Mouse (Mus musculus) heart, embryonic 13.5 days (tissue): ENCODE data around the gene Usb1. TPM values are rescaled to one million over a fixed set of nuclear protein-coding genes. Genes with fewer than 3 reads are reported as not detected.

Experiments
- ATAC-seq: fragments of 200-750 bp; cut with Nextera tagmentation; 2 replicates; pipeline ENCODE4 v1.8.0; 2017; ENCODE audit warnings: moderate TSS enrichment; ENCODE audit not compliant: insufficient number of reproducible peaks, low FRiP score, low TSS enrichment; ENCODE audit errors: extremely low read depth
- H3K27ac ChIP-seq: fragments of 300-500 bp; sonication (generic); replicated peaks from 2 replicates; pipeline ENCODE4 v1.5.1; 2015; ENCODE audit warnings: moderate library complexity, mild to moderate bottlenecking, inconsistent platforms
- H3K27me3 ChIP-seq: fragments of 300-500 bp; sonication (generic); replicated peaks from 2 replicates; pipeline ENCODE4 v1.6.1; 2015; ENCODE audit warnings: mild to moderate bottlenecking, inconsistent platforms
- H3K36me3 ChIP-seq: fragments of 300-500 bp; sonication (generic); 2 replicates; pipeline ENCODE4 v1.6.1; 2015; ENCODE audit warnings: mild to moderate bottlenecking, inconsistent platforms
- H3K4me1 ChIP-seq: fragments of 300-500 bp; sonication (generic); 2 replicates; pipeline ENCODE4 v1.6.1; 2015; ENCODE audit warnings: inconsistent platforms
- H3K4me2 ChIP-seq: fragments of 300-500 bp; sonication (generic); 2 replicates; pipeline ENCODE4 v1.6.1; 2015; ENCODE audit warnings: inconsistent platforms, mild to moderate bottlenecking, moderate library complexity
- H3K4me3 ChIP-seq: fragments of 300-500 bp; sonication (generic); 2 replicates; pipeline ENCODE4 v1.5.1; 2015; ENCODE audit warnings: moderate library complexity, mild to moderate bottlenecking, inconsistent platforms
- H3K9ac ChIP-seq: fragments of 300-500 bp; sonication (generic); 2 replicates; pipeline ENCODE4 v1.6.1; 2015; ENCODE audit warnings: inconsistent platforms, mild to moderate bottlenecking, moderate library complexity
- H3K9me3 ChIP-seq: fragments of 300-500 bp; sonication (generic); 2 replicates; pipeline ENCODE4 v1.6.1; 2016; ENCODE audit warnings: inconsistent platforms
- WGBS: fragments of 180-500 bp; shearing (Covaris S2); methylation state at CpG from one replicate; pipeline ENCODE4 v1.1.7; 2015; ENCODE audit warnings: mixed read lengths; 5-methylcytosine and 5-hydroxymethylcytosine counted together
- polyA plus RNA-seq: library from polyadenylated mRNA; unstranded; fragments of >200 nt; fragmentation: Nextera tagmentation; extraction: Ambion mirVana; gene quantifications from 2 replicates; pipeline ENCODE4 v1.2.1, GENCODE M21; 2015

Gene Usb1
- polyA plus RNA-seq, 1 experiment from 2014 or later = 25.5 TPM

DNA sequence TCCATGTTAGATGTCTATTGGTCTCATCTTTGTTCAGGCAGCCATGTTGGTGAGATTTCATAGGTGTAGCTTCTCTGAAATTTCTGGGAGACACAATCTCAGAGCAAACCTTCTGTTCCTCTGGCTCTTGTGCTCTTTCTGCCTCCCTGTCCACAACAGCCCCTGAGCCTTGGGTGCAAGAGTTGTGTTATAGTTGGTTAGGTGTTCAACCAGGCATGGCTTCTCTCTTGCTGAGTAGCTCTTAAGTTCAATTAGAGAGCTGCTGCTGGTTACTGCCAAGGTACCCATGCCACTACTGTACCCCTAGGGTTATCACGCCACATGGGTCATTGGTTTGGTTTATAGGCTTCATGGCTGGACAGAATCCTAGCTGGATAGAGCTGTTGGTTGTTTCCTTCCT is 16.7 kb upstream of the Usb1 start:
- H3K36me3 ChIP-seq = no peaks in the 10 kb centered on the region
- no peak overlapping the region for H3K4me3 ChIP-seq
- WGBS = 87% methylated on average over 1 of the region's 1 CpGs
- no peak for ATAC-seq
- H3K9me3 ChIP-seq = no peaks in the 10 kb centered on the region
- peaks cover 6% of the 10 kb centered on the region for H3K4me1 ChIP-seq
- H3K27me3 ChIP-seq = peaks cover 14% of the 10 kb centered on the region
- H3K27ac ChIP-seq = no peak overlapping the region
- H3K4me2 ChIP-seq = no peak overlapping the region
- H3K9ac ChIP-seq = no peak overlapping the region

DNA sequence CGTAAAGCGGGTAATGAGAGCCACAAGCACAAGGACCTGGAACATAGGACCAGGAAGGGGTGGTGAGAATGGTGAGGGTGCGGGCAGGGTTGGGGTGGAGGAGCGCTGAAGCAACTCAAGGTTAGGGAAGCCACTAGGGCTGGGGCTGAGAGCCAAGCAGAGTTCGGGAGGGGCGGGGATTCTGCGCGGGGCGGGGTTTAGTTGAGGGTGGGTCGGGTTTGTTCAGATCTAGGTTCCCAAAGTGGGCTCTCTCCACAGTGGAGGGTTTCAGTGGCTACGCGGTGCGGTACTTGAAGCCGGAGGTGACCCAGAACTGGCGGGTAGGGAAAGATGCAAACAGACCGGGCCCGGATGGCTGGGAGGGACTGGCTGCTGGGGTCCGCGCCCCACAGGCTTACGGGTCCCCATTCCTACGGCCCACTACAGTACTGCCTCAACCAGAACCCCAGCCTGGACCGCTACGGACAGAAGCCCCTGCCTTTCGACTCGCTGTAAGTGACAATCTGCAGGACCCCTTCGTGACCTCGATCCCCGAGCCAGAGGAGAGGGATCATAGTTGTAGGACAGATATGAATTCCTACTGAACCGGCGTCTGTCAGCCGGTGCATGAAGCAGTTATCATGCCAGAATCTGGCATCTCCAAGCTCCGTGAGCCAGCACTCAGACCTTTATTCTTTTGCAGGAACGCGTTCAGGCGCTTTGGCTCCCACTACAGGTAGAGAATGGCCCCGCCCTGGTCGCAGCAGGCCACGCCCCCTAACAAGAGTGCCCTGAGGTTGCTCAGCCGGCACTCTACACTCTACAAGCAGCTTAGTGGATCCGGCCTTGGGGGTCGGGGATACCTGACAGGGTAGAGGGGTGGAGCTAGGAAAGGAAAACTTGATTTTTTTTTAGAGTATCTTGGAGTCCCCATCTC is 11.6 kb upstream of the Usb1 start:
- H3K9ac ChIP-seq = peak overlapping the region; percentile 76
- WGBS = 3% methylated on average over 41 of the region's 41 CpGs
- H3K27me3 ChIP-seq = peaks cover 14% of the 10 kb centered on the region
- 0 out of 2 replicates have a peak, but pooled peaks have one; percentile 29 for ATAC-seq
- no peak overlapping the region for H3K27ac ChIP-seq
- no peaks in the 10 kb centered on the region for H3K9me3 ChIP-seq
- H3K4me3 ChIP-seq = peak overlapping the region; percentile 52
- H3K36me3 ChIP-seq = peaks cover 20% of the 10 kb centered on the region
- H3K4me1 ChIP-seq = peaks cover 44% of the 10 kb centered on the region
- peak overlapping the region; percentile 87 for H3K4me2 ChIP-seq

DNA sequence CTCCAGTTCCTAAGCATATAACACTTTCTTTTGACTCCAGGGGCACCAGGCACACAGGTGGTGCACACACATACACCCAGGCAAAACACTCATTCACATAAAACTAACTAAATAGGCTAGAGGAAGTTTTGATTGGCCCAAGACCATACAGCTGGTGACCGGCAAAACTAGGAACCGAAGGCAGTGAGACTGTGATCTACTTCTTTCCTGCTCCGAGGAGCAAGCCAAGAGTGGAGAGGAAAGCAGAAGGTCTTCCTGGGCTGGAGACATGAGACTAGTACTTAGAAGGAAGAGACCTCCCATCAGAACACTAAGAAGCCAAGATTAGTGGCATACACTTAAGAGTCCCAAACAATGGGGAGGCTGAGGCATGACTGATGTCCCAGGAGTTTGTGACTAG is 8.9 kb upstream of the Usb1 start:
- Histone ChIP-seq H3K9me3 (no peaks in the 10 kb centered on the region), H3K27ac (no peak overlapping the region), H3K4me3 (no peak overlapping the region), H3K36me3 (peaks cover 46% of the 10 kb centered on the region), H3K27me3 (peaks cover 14% of the 10 kb centered on the region), H3K4me1 (peaks cover 60% of the 10 kb centered on the region), H3K4me2 (no peak overlapping the region), H3K9ac (no peak overlapping the region)
- 59% methylated on average over 3 of the region's 3 CpGs for WGBS
- no peak for ATAC-seq

DNA sequence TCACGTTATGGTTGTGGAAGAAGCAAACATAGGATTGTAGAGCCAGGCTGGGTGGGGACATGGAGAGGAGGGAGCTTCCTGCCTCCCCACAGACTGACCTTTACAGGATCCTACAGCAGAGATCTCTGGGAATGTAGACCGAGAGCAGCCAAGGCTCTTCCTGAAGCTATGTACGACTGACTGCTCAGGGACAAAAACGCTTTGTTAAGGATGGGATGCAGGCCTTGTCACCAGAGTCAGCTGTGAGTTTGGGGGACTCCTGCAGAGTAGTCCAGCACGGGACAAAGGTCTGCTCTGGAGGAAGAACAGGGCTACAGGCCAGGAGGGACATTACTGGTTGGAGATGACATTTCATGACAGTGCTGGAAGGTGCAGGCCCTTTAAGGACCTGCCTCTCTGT is 7.4 kb upstream of the Usb1 start:
- ATAC-seq = no peak
- H3K9ac ChIP-seq = peak overlapping the region; percentile 29
- no peak overlapping the region for H3K4me2 ChIP-seq
- 44% methylated on average over 5 of the region's 5 CpGs for WGBS
- H3K4me1 ChIP-seq = peaks cover 65% of the 10 kb centered on the region
- H3K27me3 ChIP-seq = peaks cover 4% of the 10 kb centered on the region
- no peak overlapping the region for H3K4me3 ChIP-seq
- H3K27ac ChIP-seq = no peak overlapping the region
- peaks cover 61% of the 10 kb centered on the region for H3K36me3 ChIP-seq
- H3K9me3 ChIP-seq = no peaks in the 10 kb centered on the region

DNA sequence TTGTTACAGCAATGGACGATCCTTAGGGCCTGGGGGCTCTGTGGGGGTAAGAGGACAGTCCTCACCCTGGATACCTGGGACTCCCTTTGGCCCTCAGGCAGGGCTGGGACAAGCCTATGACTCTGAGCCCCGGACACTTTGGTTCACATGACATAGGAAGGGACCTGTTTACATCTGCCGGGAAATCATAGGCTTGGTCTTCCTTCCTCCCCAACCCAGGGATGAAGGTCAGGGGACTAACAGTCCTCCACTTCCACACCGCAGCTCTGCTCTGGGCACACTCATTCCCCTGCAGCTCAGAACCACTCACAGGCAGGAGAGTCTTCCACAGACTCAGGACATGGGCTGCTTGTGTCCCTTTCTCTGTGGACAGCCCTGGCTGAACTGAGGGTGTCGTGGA is 5.3 kb upstream of the Usb1 start:
- no peak overlapping the region for H3K9ac ChIP-seq
- H3K4me1 ChIP-seq = peaks cover 64% of the 10 kb centered on the region
- no peak overlapping the region for H3K4me3 ChIP-seq
- H3K4me2 ChIP-seq = no peak overlapping the region
- H3K27me3 ChIP-seq = no peaks in the 10 kb centered on the region
- peaks cover 61% of the 10 kb centered on the region for H3K36me3 ChIP-seq
- 73% methylated on average over 5 of the region's 5 CpGs for WGBS
- H3K9me3 ChIP-seq = no peaks in the 10 kb centered on the region
- ATAC-seq = no peak
- no peak overlapping the region for H3K27ac ChIP-seq

DNA sequence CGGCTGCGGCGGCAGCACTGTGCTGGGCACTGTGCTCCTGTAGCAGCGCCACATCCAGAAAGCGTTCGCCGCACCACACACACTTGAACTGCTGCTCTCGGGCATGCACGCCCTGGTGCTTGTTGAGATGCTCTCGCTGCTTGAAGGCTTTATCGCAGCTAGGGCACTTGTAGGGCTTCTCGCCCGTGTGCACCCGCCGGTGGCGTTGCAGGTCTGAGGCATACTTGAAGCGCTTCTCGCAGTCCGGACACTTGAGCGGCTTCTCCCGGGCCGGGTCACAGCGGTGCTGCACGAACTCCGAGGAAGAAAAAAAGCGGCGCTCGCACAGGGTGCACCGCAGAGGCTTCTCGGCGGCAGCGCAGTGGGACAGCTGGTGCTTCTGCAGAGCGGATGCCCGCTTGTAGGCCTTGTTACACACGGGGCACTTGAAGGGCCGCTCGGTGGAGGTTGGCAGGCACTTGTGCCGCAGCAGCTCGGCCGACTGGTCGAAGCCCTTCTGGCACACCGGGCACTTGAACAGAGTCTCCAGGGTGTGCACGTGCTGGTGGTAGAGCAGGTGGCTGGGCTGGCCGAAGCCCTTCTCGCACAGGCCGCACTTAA is 4.1 kb upstream of the Usb1 start:
- 81% methylated on average over 46 of the region's 46 CpGs for WGBS
- H3K9ac ChIP-seq = no peak overlapping the region
- H3K27me3 ChIP-seq = no peaks in the 10 kb centered on the region
- H3K4me3 ChIP-seq = no peak overlapping the region
- H3K4me2 ChIP-seq = no peak overlapping the region
- no peaks in the 10 kb centered on the region for H3K9me3 ChIP-seq
- no peak overlapping the region for H3K27ac ChIP-seq
- H3K4me1 ChIP-seq = peaks cover 58% of the 10 kb centered on the region
- ATAC-seq = no peak
- H3K36me3 ChIP-seq = peaks cover 61% of the 10 kb centered on the region

DNA sequence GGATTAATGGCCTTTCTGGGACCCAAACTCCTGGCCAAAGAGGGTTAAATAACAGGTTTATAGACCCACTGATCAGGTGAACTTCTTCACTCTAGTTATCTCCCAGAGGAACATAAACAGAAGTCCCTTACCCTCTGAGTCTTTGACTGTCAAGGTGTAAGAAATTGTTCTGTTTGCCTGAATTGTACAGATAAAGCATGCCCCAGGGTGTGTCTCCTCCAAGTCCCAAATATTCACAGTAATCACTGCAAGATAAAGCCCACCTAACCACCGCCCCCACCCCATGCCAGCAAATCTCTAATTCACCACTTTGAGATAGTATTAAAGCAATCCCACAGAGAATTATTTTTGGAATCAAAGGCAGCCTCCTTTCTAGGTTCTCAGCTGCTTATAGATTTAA is 1.7 kb upstream of the Usb1 start:
- peak overlapping the region; percentile 99 for H3K27ac ChIP-seq
- H3K36me3 ChIP-seq = peaks cover 61% of the 10 kb centered on the region

DNA sequence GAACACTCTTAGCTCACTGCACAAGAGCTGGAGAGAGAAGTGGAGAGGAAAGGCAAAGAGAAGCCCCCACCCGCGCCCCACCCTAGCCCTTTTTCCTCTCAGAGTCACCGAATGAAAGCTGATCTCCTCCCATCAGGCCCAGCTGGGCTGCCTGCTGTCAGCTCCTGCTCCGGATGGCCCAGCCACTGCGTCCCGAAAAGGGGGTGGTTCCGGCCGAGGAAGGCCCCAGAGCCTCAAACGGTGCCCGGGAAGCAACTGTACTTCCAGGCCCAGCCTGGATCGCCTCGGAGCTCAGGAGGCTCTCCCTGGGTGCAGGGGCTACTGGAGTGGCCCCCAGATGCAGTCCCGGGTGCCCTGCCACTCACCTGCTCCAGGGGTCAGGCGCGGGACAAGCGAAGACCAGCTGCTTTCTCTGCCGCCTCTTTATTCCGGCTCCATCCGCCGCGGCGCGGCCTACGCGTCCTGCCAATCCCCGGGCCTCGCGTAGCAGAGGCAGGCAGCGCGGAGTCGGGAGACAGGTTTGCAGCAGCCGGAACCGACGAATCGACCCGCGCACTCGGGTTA is 846 bp upstream of the Usb1 start:
- H3K9ac ChIP-seq = peak overlapping the region; percentile 95
- peak overlapping the region; percentile 99 for H3K27ac ChIP-seq
- H3K4me3 ChIP-seq = peak overlapping the region; percentile 96
- peak overlapping the region; percentile 93 for H3K4me2 ChIP-seq
- ATAC-seq = peak; percentile 16; the same call in 1 of the 2 replicates
- H3K9me3 ChIP-seq = no peaks in the 10 kb centered on the region
- peaks cover 38% of the 10 kb centered on the region for H3K4me1 ChIP-seq
- peaks cover 56% of the 10 kb centered on the region for H3K36me3 ChIP-seq
- WGBS = 1% methylated on average over 38 of the region's 38 CpGs
- no peaks in the 10 kb centered on the region for H3K27me3 ChIP-seq

More for the DNA sequence above, 1.7 kb upstream of the Usb1 start:
- Histone ChIP-seq H3K27me3 (no peaks in the 10 kb centered on the region), H3K4me3 (peak overlapping the region; percentile 96), H3K9ac (peak overlapping the region; percentile 95), H3K4me1 (peaks cover 44% of the 10 kb centered on the region), H3K9me3 (no peaks in the 10 kb centered on the region), H3K4me2 (peak overlapping the region; percentile 93)
- WGBS = 37% methylated on average over 1 of the region's 1 CpGs
- no peak for ATAC-seq

DNA sequence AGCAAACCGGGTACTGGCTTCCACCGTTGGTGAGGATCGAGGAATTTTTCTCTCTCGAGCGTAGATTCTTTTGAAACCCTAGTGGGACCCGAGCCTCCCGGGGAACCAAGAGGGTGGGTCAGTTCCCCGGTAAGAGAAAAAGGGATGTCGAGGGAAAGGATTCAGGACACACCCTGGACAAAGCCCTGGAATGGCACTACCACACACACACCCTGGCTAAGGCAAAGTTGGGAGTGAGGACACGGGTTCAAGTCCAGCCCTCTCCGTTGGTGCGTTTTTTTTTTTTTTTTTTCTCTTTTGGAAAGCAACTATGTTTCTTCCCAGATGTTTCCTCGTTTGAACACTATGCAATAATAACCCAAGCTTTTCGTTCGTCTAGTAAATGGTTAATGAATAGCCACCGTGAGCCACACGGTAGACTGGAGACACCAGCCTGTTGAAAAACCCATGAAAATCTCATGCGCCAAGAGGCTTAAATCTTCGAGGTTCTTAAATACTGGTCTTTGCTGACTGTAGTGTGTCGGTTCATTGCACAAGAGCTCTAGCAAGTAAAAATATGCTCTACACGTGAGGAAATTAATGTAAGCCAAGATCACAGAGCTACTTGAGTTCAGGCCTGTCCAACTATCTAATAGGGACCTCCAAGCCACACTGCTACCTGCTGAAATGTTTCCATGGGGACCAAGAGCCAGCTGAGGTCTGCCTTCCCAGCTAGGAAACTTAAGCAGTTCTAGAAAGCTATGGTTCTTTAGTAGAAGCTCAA is 534 bp downstream of the Usb1 start:
- ATAC-seq = no peak
- 24% methylated on average over 21 of the region's 21 CpGs for WGBS

DNA sequence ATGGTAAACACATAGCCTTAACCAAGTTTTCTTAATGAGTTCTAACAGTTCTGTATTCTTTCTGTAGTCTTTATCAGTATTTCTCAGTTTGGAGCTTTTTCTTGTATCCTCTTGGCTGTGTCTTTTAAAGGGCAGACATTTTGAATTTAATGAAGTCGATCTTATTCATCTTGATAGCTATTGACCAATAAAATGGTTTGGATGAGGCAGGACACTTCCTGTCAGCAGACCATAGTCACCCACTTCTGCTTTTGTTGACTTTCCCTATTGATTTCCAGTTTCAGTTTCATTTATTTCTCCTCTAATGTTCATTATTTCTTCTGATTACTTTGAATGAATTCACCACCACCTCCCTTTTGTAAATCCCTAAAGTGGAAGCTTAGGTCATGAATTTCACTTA is 3.6 kb downstream of the Usb1 start:
- ATAC-seq = no peak
- H3K27me3 ChIP-seq = no peaks in the 10 kb centered on the region
- H3K36me3 ChIP-seq = peaks cover 64% of the 10 kb centered on the region

More for the DNA sequence above, 534 bp downstream of the Usb1 start:
- H3K9ac ChIP-seq = peak overlapping the region; percentile 95
- H3K9me3 ChIP-seq = no peaks in the 10 kb centered on the region
- peak overlapping the region; percentile 93 for H3K4me2 ChIP-seq
- H3K36me3 ChIP-seq = peaks cover 55% of the 10 kb centered on the region
- H3K4me1 ChIP-seq = peaks cover 31% of the 10 kb centered on the region
- H3K27ac ChIP-seq = peak overlapping the region; percentile 99
- peak overlapping the region; percentile 96 for H3K4me3 ChIP-seq
- H3K27me3 ChIP-seq = no peaks in the 10 kb centered on the region

DNA sequence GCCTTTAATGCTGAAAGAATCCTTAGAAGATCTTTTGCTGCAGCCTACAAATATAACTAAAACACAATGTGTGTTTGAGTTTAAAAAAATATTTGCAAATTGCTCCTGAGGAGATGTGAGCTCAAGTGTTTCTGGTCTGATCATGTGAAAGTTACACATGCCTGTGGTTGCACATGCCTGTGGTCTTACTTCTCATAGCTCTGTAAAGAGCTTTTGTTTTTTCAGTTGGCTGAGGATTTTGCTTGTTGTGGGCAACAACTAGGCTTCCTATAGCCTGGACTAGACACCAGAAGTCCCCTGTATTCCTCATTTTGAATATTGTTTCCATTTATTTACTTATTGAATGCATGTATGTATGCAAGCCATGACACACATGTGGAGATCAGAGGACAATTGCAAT is 4.3 kb downstream of the Usb1 start:
- Histone ChIP-seq H3K9me3 (no peaks in the 10 kb centered on the region), H3K4me2 (no peak overlapping the region), H3K27ac (no peak overlapping the region), H3K36me3 (peaks cover 70% of the 10 kb centered on the region), H3K4me3 (no peak overlapping the region), H3K9ac (no peak overlapping the region), H3K4me1 (peaks cover 8% of the 10 kb centered on the region), H3K27me3 (no peaks in the 10 kb centered on the region)
- no peak for ATAC-seq

More for the DNA sequence above, 3.6 kb downstream of the Usb1 start:
- no peak overlapping the region for H3K27ac ChIP-seq
- no peak overlapping the region for H3K9ac ChIP-seq
- peaks cover 11% of the 10 kb centered on the region for H3K4me1 ChIP-seq
- H3K4me3 ChIP-seq = no peak overlapping the region
- 87% methylated on average over 1 of the region's 1 CpGs for WGBS
- H3K9me3 ChIP-seq = no peaks in the 10 kb centered on the region
- no peak overlapping the region for H3K4me2 ChIP-seq
